Mouse (Mus musculus): ENCODE measurements around the gene Kdm5d. TPM values are rescaled to one million over a fixed set of nuclear protein-coding genes. Genes with fewer than 3 reads are reported as not detected.

The Kdm5d gene
- 8.3 and 10.2 TPM in 2 replicates for polyA plus RNA-seq (2015; fragmentation: Nextera tagmentation; extraction: Ambion mirVana)

DNA sequence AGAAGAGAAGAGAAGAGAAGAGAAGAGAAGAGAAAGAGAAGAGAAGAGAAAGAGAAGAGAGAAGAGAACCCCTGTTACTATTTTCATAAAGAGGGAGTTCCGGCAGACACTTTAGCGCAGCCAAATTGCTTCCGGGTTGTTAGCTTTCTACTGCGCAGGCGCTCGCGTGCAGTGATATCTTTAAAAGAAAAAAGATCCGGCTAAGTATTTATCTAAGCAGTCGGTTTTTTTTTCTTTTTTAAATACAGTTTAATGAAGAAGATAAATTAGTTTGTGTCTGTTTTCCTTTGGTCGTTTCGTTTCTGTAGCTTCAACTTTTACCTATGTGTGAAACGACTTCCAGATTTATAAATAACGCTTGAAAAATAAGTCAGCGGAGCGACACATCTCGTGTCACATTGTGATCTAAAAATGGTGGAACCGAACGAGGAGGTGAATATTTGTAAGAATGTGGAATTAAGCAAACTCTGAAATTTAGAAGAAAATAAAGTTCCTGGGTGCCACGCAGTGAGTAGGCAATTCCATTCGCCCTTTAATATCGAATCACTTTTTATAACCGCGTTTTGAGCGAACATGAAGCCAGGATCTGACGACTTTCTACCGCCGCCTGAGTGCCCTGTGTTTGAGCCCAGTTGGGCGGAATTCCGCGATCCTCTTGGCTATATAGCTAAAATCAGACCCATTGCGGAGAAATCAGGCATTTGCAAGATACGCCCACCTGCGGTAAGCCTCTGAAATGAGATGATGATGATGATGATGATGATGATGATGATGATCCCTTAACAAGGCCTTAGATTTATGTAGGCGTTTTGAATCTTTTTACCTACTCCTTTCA is at the start of gene Kdm5d:
TSS of gene Kdm5d (plus strand) at position 396 of the 835 bp plus-strand sequence.
- H3K9ac ChIP-seq: no peak within 1 kb of the TSS
- H3K4me2 ChIP-seq: peak within 1 kb of the TSS; percentile 32
- no peaks in the 10 kb centered on the region for H3K27me3 ChIP-seq (replicated peaks)
- peak within 1 kb of the TSS; percentile 41 for H3K4me3 ChIP-seq
- no peak; the same call in 1 of the 2 replicates for ATAC-seq (replicated peaks)
- H3K27ac ChIP-seq: 0 out of 2 replicates have a peak within 1 kb of the TSS, but pooled peaks have one; percentile 50
- H3K36me3 ChIP-seq (replicated peaks): no peaks in the 10 kb centered on the region
- no peaks in the 10 kb centered on the region for H3K4me1 ChIP-seq
- H3K9me3 ChIP-seq: no peaks in the 10 kb centered on the region
- 2% methylated on average over 22 of the region's 34 CpGs for WGBS

GRCm38 (mm10) chrY:872404-872803 is 25.2 kb upstream of the Kdm5d start:
- Histone ChIP-seq H3K9ac (no peak overlapping the region), H3K4me3 (no peak overlapping the region), H3K27ac (peak overlapping the region; percentile 58; the same call in 1 of the 2 replicates), H3K27me3 (replicated peaks) (no peaks in the 10 kb centered on the region), H3K36me3 (replicated peaks) (no peaks in the 10 kb centered on the region), H3K4me2 (no peak overlapping the region), H3K4me1 (no peaks in the 10 kb centered on the region), H3K9me3 (no peaks in the 10 kb centered on the region)
- ATAC-seq (replicated peaks): peak; percentile 77

- no peaks in the 10 kb centered on the region for H3K36me3 ChIP-seq (replicated peaks)
- H3K27ac ChIP-seq: peak overlapping the region; percentile 58; the same call in 1 of the 2 replicates
- no peaks in the 10 kb centered on the region for H3K4me1 ChIP-seq
- peak; percentile 92 for ATAC-seq (replicated peaks)
- H3K4me2 ChIP-seq: 0 out of 2 replicates have a peak overlapping the region, but pooled peaks have one; percentile 24
- no peaks in the 10 kb centered on the region for H3K27me3 ChIP-seq (replicated peaks)
- H3K9ac ChIP-seq: no peak overlapping the region
- H3K4me3 ChIP-seq: 0 out of 2 replicates have a peak overlapping the region, but pooled peaks have one; percentile 5
- WGBS: 34% methylated on average over 14 of the region's 18 CpGs
- no peaks in the 10 kb centered on the region for H3K9me3 ChIP-seq
Observed at GRCm38 (mm10) chrY:872855-873549, 24.6 kb upstream of the Kdm5d start.

Small RNA genes lying within 50 kb of the gene (microRNA-seq; reads per million reads assigned to microRNA genes)
- not detected for gene Gm47281

Other genes with a start within 250 kb of the Kdm5d start
- gene Zfy1, start 100.4 kb upstream of the Kdm5d start, polyA plus RNA-seq (2015; fragmentation: Nextera tagmentation; extraction: Ambion mirVana): not detected in 2 replicates
- 0.12 and 0.13 TPM in 2 replicates for gene Uba1y, start 79.1 kb upstream of the Kdm5d start, polyA plus RNA-seq (2015; fragmentation: Nextera tagmentation; extraction: Ambion mirVana)
- gene Eif2s3y, start 112.8 kb downstream of the Kdm5d start, polyA plus RNA-seq (2015; fragmentation: Nextera tagmentation; extraction: Ambion mirVana): 35.2 and 41.8 TPM in 2 replicates